Mouse (Mus musculus) myocyte (in vitro differentiated cells): ENCODE results near the gene Kctd11. TPM values are rescaled to one million over a fixed set of nuclear protein-coding genes. Genes with fewer than 3 reads are reported as not detected.
"Not testable (repeated sequence)": the region's sequence is repeated elsewhere in the genome, so short reads cannot be mapped to it uniquely, and the experiment has no call there.

ENCODE experiments used
- H3K27me3 ChIP-seq: one replicate; pipeline ENCODE4 v1.6.1; 2011; ENCODE audit not compliant: control insufficient read depth, insufficient read depth, insufficient read length
- H3K36me3 ChIP-seq: one replicate; pipeline ENCODE4 v1.6.1; 2011; ENCODE audit not compliant: control insufficient read depth, insufficient read depth
- H3K4me2 ChIP-seq: one replicate; pipeline ENCODE4 v1.6.1; 2011; ENCODE audit warnings: low read depth, control low read depth
- H3K4me3 ChIP-seq: one replicate; pipeline ENCODE4 v1.5.1; 2011; ENCODE audit warnings: mild to moderate bottlenecking, control low read depth, moderate library complexity
- H3K79me2 ChIP-seq: one replicate; pipeline ENCODE4 v1.6.1; 2011; ENCODE audit not compliant: control insufficient read depth, insufficient read depth
- H3ac ChIP-seq: one replicate; pipeline ENCODE4 v1.6.1; 2011; ENCODE audit not compliant: control insufficient read depth, insufficient read length
- CEBPB ChIP-seq: IDR thresholded peaks from 2 replicates; pipeline ENCODE4 v1.6.1; 2011; ENCODE audit warnings: mild to moderate bottlenecking, moderate library complexity; ENCODE audit not compliant: poor library complexity, insufficient read depth, severe bottlenecking
- E2F4 ChIP-seq: IDR thresholded peaks from one replicate; pipeline ENCODE4 v1.6.1; 2011; ENCODE audit warnings: mild to moderate bottlenecking, control low read depth, moderate library complexity; ENCODE audit not compliant: insufficient read depth
- MAX ChIP-seq: IDR thresholded peaks from one replicate; pipeline ENCODE4 v1.6.1; 2011; ENCODE audit warnings: low read depth, mild to moderate bottlenecking, control low read depth
- MYOD1 ChIP-seq, 3 experiments: IDR thresholded peaks; one replicate each; pipeline ENCODE4 v1.6.1; 2011; ENCODE audit warnings: control low read depth in 2 of 3, low read depth in 2 of 3, mild to moderate bottlenecking in 2 of 3, moderate library complexity in 1 of 3; ENCODE audit not compliant: insufficient read length in 2 of 3, control insufficient read depth in 1 of 3
- MYOG ChIP-seq, 3 experiments: IDR thresholded peaks; one replicate each; pipeline ENCODE4 v1.6.1; 2011; ENCODE audit warnings: control low read depth in 2 of 3, low read depth in 2 of 3, mild to moderate bottlenecking in 2 of 3; ENCODE audit not compliant: insufficient read length in 2 of 3, control insufficient read depth in 1 of 3, insufficient read depth in 1 of 3
- POLR2A ChIP-seq: IDR thresholded peaks from one replicate; pipeline ENCODE4 v1.6.1; 2011; ENCODE audit warnings: low read depth, mild to moderate bottlenecking, control low read depth, moderate library complexity; ENCODE audit not compliant: insufficient read length
- POLR2AphosphoS2 ChIP-seq: IDR thresholded peaks from one replicate; pipeline ENCODE4 v1.6.1; 2011; ENCODE audit warnings: low read depth, control low read depth; ENCODE audit not compliant: insufficient read length
- REST ChIP-seq: IDR thresholded peaks from one replicate; pipeline ENCODE4 v1.6.1; 2011; ENCODE audit warnings: mild to moderate bottlenecking, control low read depth, moderate library complexity; ENCODE audit not compliant: insufficient read depth, insufficient read length
- SRF ChIP-seq: IDR thresholded peaks from one replicate; pipeline ENCODE4 v1.6.1; 2011; ENCODE audit warnings: low read depth; ENCODE audit not compliant: control insufficient read depth, insufficient read length
- TCF12 ChIP-seq: IDR thresholded peaks from one replicate; pipeline ENCODE4 v1.6.1; 2011; ENCODE audit warnings: mild to moderate bottlenecking, control low read depth; ENCODE audit not compliant: poor library complexity, insufficient read depth, severe bottlenecking
- TCF3 ChIP-seq: IDR thresholded peaks from one replicate; pipeline ENCODE4 v1.6.1; 2011; ENCODE audit warnings: low read depth, control low read depth; ENCODE audit not compliant: insufficient read length
- USF1 ChIP-seq: IDR thresholded peaks from one replicate; pipeline ENCODE4 v1.6.1; 2011; ENCODE audit warnings: low read depth, mild to moderate bottlenecking, control low read depth, moderate library complexity
- polyA plus RNA-seq: library from polyadenylated mRNA; unstranded; fragments of >200 nt; fragmentation: generic; extraction: Trizol; gene quantifications from one replicate; pipeline ENCODE4 v1.2.1, GENCODE M21; 2012; ENCODE audit warnings: missing spikeins

Kctd11 gene
- polyA plus RNA-seq, 1 experiment: 24.5 TPM

- Histone ChIP-seq H3K36me3 (no peaks in the 10 kb centered on the region), H3K4me3 (no peak overlapping the region), H3K79me2 (no peaks in the 10 kb centered on the region), H3K27me3 (peaks cover 16% of the 10 kb centered on the region), H3ac (no peak overlapping the region), H3K4me2 (no peak overlapping the region)
- TF ChIP-seq TCF3 (no peak), REST (no peak), POLR2AphosphoS2 (no peak), MYOG (IDR thresholded peaks at IDR 0.05; ENCODE audit: control insufficient read depth in 1 of 3, insufficient read depth in 1 of 3, insufficient read length in 2 of 3, low read depth in 2 of 3) (no peak), MYOD1 (IDR thresholded peaks at IDR 0.05; ENCODE audit: control insufficient read depth in 1 of 3, insufficient read length in 2 of 3, low read depth in 2 of 3) (no peak), MAX (no peak), POLR2A (no peak), TCF12 (no peak), SRF (no peak), CEBPB (no peak), USF1 (no peak), E2F4 (no peak)
Measured at GRCm38 (mm10) chr11:69867335-69867734, 13.9 kb downstream of the Kctd11 start.

GRCm38 (mm10) chr11:69865561-69865960 lies 15.6 kb downstream of the Kctd11 start:
- no peak overlapping the region for H3K4me2 ChIP-seq
- H3K36me3 ChIP-seq: no peaks in the 10 kb centered on the region
- peaks cover 16% of the 10 kb centered on the region for H3K27me3 ChIP-seq
- no peaks in the 10 kb centered on the region for H3K79me2 ChIP-seq
- H3ac ChIP-seq: no peak overlapping the region
- no peak overlapping the region for H3K4me3 ChIP-seq
- no peak for TF ChIP-seq POLR2AphosphoS2
- TF ChIP-seq USF1: no peak

GRCm38 (mm10) chr11:69864138-69864860 lies 16.9 kb downstream of the Kctd11 start:
- no peak overlapping the region for H3K4me3 ChIP-seq
- H3ac ChIP-seq: no peak overlapping the region
- no peaks in the 10 kb centered on the region for H3K79me2 ChIP-seq
- no peak overlapping the region for H3K4me2 ChIP-seq
- H3K27me3 ChIP-seq: peaks cover 16% of the 10 kb centered on the region
- TF ChIP-seq POLR2AphosphoS2 (no peak), TCF3 (no peak), MYOD1 (IDR thresholded peaks at IDR 0.05; ENCODE audit: control insufficient read depth in 1 of 3, insufficient read length in 2 of 3, low read depth in 2 of 3) (no peak), MAX (no peak), POLR2A (no peak), USF1 (no peak), E2F4 (no peak), SRF (no peak), REST (no peak), MYOG (IDR thresholded peaks at IDR 0.05; ENCODE audit: control insufficient read depth in 1 of 3, insufficient read depth in 1 of 3, insufficient read length in 2 of 3, low read depth in 2 of 3) (no peak), CEBPB (no peak), TCF12 (no peak)
- no peaks in the 10 kb centered on the region for H3K36me3 ChIP-seq

GRCm38 (mm10) chr11:69863729-69864128 lies 17.5 kb downstream of the Kctd11 start:
- H3K27me3 ChIP-seq: peaks cover 19% of the 10 kb centered on the region
- not testable (repeated sequence) for H3K4me2 ChIP-seq, H3K4me3 ChIP-seq, H3K36me3 ChIP-seq, H3ac ChIP-seq, H3K79me2 ChIP-seq

DNA sequence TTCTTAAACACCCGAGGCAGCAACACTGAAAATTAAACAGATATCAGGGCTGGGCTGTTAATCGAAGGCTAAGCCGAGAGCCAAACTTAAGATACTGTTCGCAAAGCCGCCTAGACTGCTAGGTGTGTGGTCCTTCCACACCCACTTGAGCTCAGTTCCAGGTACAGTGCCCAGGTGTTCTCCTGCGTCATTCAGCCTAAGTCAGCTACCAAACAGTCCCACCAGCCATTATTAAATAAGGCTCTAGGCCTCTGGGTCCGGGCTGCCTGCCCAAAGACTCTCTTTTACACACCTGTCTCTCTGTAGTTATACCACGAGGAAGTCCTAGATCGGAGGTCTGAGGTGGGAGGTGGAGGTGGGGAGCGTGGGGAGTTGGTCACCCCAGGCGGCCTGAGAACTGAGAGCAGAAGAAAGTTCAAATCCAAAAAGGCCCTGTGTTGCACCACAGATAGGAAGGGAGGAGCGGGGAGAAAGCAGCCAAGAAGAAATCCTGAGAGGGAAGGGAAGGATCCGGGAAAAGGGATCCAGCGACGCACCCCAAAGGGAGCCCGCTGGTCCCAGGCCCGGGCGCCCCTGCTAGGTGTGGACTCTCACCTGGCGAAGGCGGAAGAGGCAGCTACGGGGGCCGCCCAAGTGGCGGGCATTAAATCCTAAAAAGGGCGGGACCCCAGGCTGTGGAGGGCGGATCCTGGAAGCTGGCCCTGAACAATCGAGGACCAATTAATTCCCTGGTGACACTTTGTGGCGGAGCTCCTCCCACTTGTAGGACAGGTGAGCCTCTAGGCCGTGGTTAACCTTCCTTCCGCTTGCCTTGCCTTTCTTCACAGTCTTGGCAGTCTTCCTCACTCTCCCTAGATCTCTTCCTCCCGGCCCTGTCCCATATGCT lies 22.9 kb downstream of the Kctd11 start, which contains the start of gene Tnk1:
TSS of gene Tnk1 (minus strand) at position 618 of the 886 bp plus-strand sequence.
- Histone ChIP-seq H3K4me3 (no peak within 1 kb of the TSS), H3K79me2 (no peaks in the 10 kb centered on the region), H3K4me2 (no peak within 1 kb of the TSS), H3K36me3 (no peaks in the 10 kb centered on the region), H3K27me3 (peaks cover 10% of the 10 kb centered on the region), H3ac (no peak within 1 kb of the TSS)
- TF ChIP-seq POLR2AphosphoS2: no peak
- no peak for TF ChIP-seq REST
- TF ChIP-seq SRF: no peak
- no peak for TF ChIP-seq USF1
- TF ChIP-seq MYOD1 (IDR thresholded peaks at IDR 0.05; ENCODE audit: control insufficient read depth in 1 of 3, insufficient read length in 2 of 3, low read depth in 2 of 3): no peak
- TF ChIP-seq CEBPB: no peak
- TF ChIP-seq MAX: no peak
- TF ChIP-seq MYOG (IDR thresholded peaks at IDR 0.05; ENCODE audit: control insufficient read depth in 1 of 3, insufficient read depth in 1 of 3, insufficient read length in 2 of 3, low read depth in 2 of 3): no peak
- TF ChIP-seq TCF3: no peak
- TF ChIP-seq TCF12: no peak
- no peak for TF ChIP-seq POLR2A
- TF ChIP-seq E2F4: no peak
